ENCODE assay signal across 9 mouse cellular contexts in the genomic region with DNA sequence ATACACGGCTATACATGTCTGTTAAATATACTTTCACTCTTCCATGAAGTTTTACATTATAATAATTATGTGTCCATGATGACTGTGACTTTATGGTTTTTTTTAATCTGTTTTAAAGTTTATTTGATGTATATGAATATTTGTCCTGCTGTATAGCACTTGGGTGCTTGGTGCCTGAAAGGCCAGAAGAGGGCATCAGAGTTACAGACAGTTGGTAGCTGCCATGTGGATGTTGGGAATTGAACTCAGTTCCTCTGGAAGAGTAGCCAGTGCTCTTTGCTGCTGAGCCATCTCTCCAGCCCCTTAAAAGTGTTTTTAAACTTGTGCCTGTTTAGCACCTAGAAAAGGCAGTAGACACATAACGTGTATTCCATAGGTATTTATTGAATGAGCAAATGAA. TPM values are rescaled to one million over a fixed set of nuclear protein-coding genes. Genes with fewer than 3 reads are reported as not detected.
DNase-seq lines count a peak whose midpoint lies in the region; ATAC-seq and TF ChIP-seq lines count a peak whose summit lies in the region.
"Had no signal": no experiment of that assay in that cellular context is flagged by ENCODE, and none has a peak within 500 bp of the region (broad histone marks: within the 10 kb centered on the region; RNA-seq: fewer than 3 reads in every experiment).

No protein-coding gene starts in this region.

- no peak overlapping the region for H3K9ac ChIP-seq in midbrain, postnatal 0 days (replicated peaks; ENCODE audit: low read length, poor library complexity, severe bottlenecking)
- H3K9ac ChIP-seq: embryonic facial prominence, embryonic 15.5 days had no signal

- H3K36me3 ChIP-seq in midbrain, postnatal 0 days (ENCODE audit: insufficient read depth, low read length), result no peaks in the 10 kb centered on the region
- no peaks in the 10 kb centered on the region for H3K36me3 ChIP-seq in midbrain, embryonic 10.5 days
- H3K36me3 ChIP-seq: embryonic facial prominence, embryonic 15.5 days had no signal

- H3K27ac ChIP-seq in midbrain, postnatal 0 days (ENCODE audit: low read depth, low read length), result no peak overlapping the region
- no peak overlapping the region for H3K27ac ChIP-seq in midbrain, embryonic 10.5 days (replicated peaks)
- H3K27ac ChIP-seq: embryonic facial prominence, embryonic 15.5 days had no signal

- 82% methylated on average over 2 of the region's 2 CpGs for WGBS in midbrain, postnatal 0 days
- 78% methylated on average over 2 of the region's 2 CpGs for WGBS in midbrain, embryonic 10.5 days

- no peak for TF ChIP-seq POLR2A in brain, embryonic 14.5 days (IDR thresholded peaks at IDR 0.05; ENCODE audit: borderline replicate concordance, extremely low read depth, insufficient read depth, insufficient read length, poor library complexity, severe bottlenecking)

- no peaks in the 10 kb centered on the region for H3K4me1 ChIP-seq in midbrain, postnatal 0 days (ENCODE audit: insufficient read depth, low read length)
- H3K4me1 ChIP-seq in midbrain, embryonic 10.5 days, result peaks cover 3% of the 10 kb centered on the region; the same call in 1 of the 2 replicates
- H3K4me1 ChIP-seq: embryonic facial prominence, embryonic 15.5 days had no signal

- peak; percentile 32 for DNase-seq in heart, adult 8-10 months (ENCODE audit: low spot score)
- no peak for DNase-seq in heart, postnatal 25 days (ENCODE audit: low spot score)
- peak; percentile 42 for DNase-seq in midbrain, postnatal 0 days (ENCODE audit: low spot score)
- no peak for DNase-seq in midbrain, embryonic 10.5 days (ENCODE audit: low spot score)
- peak; percentile 42 for DNase-seq in brain, embryonic 14.5 days (ENCODE audit: low read depth)
- no peak for DNase-seq in spleen, postnatal 36 days (ENCODE audit: low spot score in 2 of 2)
- no peak for DNase-seq in urinary bladder, postnatal 25 days (ENCODE audit: low spot score)

- H3K4me3 ChIP-seq in midbrain, postnatal 0 days (ENCODE audit: low read depth, low read length), result no peak overlapping the region
- H3K4me3 ChIP-seq in midbrain, embryonic 10.5 days, result no peak overlapping the region
- H3K4me3 ChIP-seq: embryonic facial prominence, embryonic 15.5 days had no signal

- ATAC-seq in midbrain, postnatal 0 days (ENCODE audit: low FRiP score), result no peak
- ATAC-seq in megakaryocyte, adult 5-6 weeks (ENCODE audit: poor library complexity, severe bottlenecking), result peak; percentile 66; the same call in 1 of the 2 replicates

- H3K4me2 ChIP-seq in midbrain, postnatal 0 days (ENCODE audit: low read depth, low read length, poor library complexity, severe bottlenecking), result no peak overlapping the region
- H3K4me2 ChIP-seq: embryonic facial prominence, embryonic 15.5 days had no signal

- intact Hi-C loops in heart, postnatal 25 days (cut with DNase I), result loop anchor here (1.0 to 5.0 kb wide), 3 partner anchors 97 to 156 kb away; no protein-coding TSS in a partner anchor

- no peaks in the 10 kb centered on the region for H3K9me3 ChIP-seq in midbrain, postnatal 0 days (ENCODE audit: low read length)
- peaks cover 3% of the 10 kb centered on the region; the same call in 1 of the 2 replicates for H3K9me3 ChIP-seq in midbrain, embryonic 10.5 days (replicated peaks)
- H3K9me3 ChIP-seq: embryonic facial prominence, embryonic 15.5 days had no signal

- no peaks in the 10 kb centered on the region for H3K27me3 ChIP-seq in midbrain, postnatal 0 days (ENCODE audit: insufficient read depth, low read length)
- H3K27me3 ChIP-seq in midbrain, embryonic 10.5 days (ENCODE audit: low read depth, poor library complexity, severe bottlenecking), result no peaks in the 10 kb centered on the region
- H3K27me3 ChIP-seq: embryonic facial prominence, embryonic 15.5 days had no signal

- peak; percentile 78 for TF ChIP-seq CTCF in midbrain, postnatal 0 days (IDR thresholded peaks at IDR 0.05)
- peak; percentile 56; the same call in 1 of the 2 replicates for TF ChIP-seq CTCF in brain, embryonic 14.5 days (IDR thresholded peaks at IDR 0.05; ENCODE audit: borderline replicate concordance, extremely low read depth, insufficient read depth, insufficient read length)

RNA-seq across cellular contexts. Expression of a gene that starts 21.4 kb away (rescaled TPM):
- 10 to 100 TPM; 32.6 to 39.6 (median 36.4) TPM for total RNA-seq in heart, adult 8-10 months (2022)
- 10 to 100 TPM; 33.8 to 41.5 TPM for total RNA-seq in heart, postnatal 25 days (2021)
- total RNA-seq in midbrain, postnatal 0 days (2014; rRNA removed), result 33.4 and 49.3 TPM in 2 replicates
- polyA plus RNA-seq in midbrain, postnatal 0 days (2015; fragmentation: Nextera tagmentation; extraction: Ambion mirVana), result 19.1 and 20.3 TPM in 2 replicates
- polyA plus RNA-seq in midbrain, embryonic 10.5 days (2016; fragmentation: Nextera tagmentation; extraction: Ambion mirVana), result 91.9 and 93.1 TPM in 2 replicates
- polyA plus RNA-seq in brain, embryonic 14.5 days (2012; rRNA removed), result 72.9 and 96.0 TPM in 2 replicates
- 17.4 and 17.8 TPM in 2 replicates for total RNA-seq in megakaryocyte, adult 5-6 weeks (2015)
- 31.6 and 34.6 TPM in 2 replicates for total RNA-seq in megakaryocyte, adult 5-6 weeks (2017)

Comparison
In these comparisons a context has a peak if more than half of its experiments do, and no peak if none do; other contexts are left out.
1. DNase-seq: peak in heart, adult 8-10 months (single experiment), midbrain, postnatal 0 days (single experiment) and brain, embryonic 14.5 days (single experiment); none in heart, postnatal 25 days (single experiment), midbrain, embryonic 10.5 days (single experiment), spleen, postnatal 36 days (0 of 2) and urinary bladder, postnatal 25 days (single experiment).